Comparison of ENCODE assay signal across 8 mouse cellular contexts in genomic region chr9:101611481-101611880, GRCm38 (mm10).
A peak's percentile ranks its signal among the peaks of the same experiment; 100 is the strongest.
DNase-seq lines count a peak whose midpoint lies in the region; ATAC-seq and TF ChIP-seq lines count a peak whose summit lies in the region.

No protein-coding gene starts in this region.

- no peak overlapping the region for H3K9ac ChIP-seq in limb, embryonic 11.5 days (ENCODE audit: low read length)

- no peak overlapping the region for H3K27ac ChIP-seq in layer of hippocampus, adult 2 months
- no peak overlapping the region for H3K27ac ChIP-seq in limb, embryonic 11.5 days (replicated peaks; ENCODE audit: low read depth, low read length)

- WGBS in limb, embryonic 11.5 days, result 30% methylated on average over 3 of the region's 3 CpGs

- TF ChIP-seq CTCF in layer of hippocampus, adult 2 months (conservative IDR thresholded peaks at IDR 0.05), result peak; percentile 54

- no peak overlapping the region for H3K4me2 ChIP-seq in limb, embryonic 11.5 days (ENCODE audit: low read depth, severe bottlenecking)

- intact Hi-C loops in left cerebral cortex, postnatal 10 days (cut with DNase I), result no loop called here

- no peak overlapping the region for H3K4me3 ChIP-seq in layer of hippocampus, adult 2 months
- H3K4me3 ChIP-seq in limb, embryonic 11.5 days (ENCODE audit: low read depth, low read length), result no peak overlapping the region

- ATAC-seq in limb, embryonic 11.5 days (ENCODE audit: insufficient number of reproducible peaks, low FRiP score, low TSS enrichment, low read depth), result no peak

- no peaks in the 10 kb centered on the region for H3K4me1 ChIP-seq in limb, embryonic 11.5 days (ENCODE audit: control insufficient read depth, insufficient read depth, low read length)

- H3K36me3 ChIP-seq in limb, embryonic 11.5 days (ENCODE audit: control insufficient read depth, insufficient read depth, low read length), result no peaks in the 10 kb centered on the region

- peak; percentile 9 to 43 for DNase-seq in adrenal gland, adult (ENCODE audit: inconsistent age in 2 of 2, low spot score in 1 of 2)
- DNase-seq in adrenal gland, postnatal 10 days, result no peak
- DNase-seq in layer of hippocampus, adult 2 months (ENCODE audit: low spot score in 2 of 2), result no peak
- no peak for DNase-seq in layer of hippocampus, adult 9-10 months (ENCODE audit: low spot score)
- peak; percentile 3 for DNase-seq in c-Kit-positive CD71-negative TER-119-negative erythroid progenitor cells, embryonic 14.5 days (ENCODE audit: low read depth)
- peak; percentile 65 for DNase-seq in limb, embryonic 11.5 days (ENCODE audit: low spot score)
- no peak for DNase-seq in layer of hippocampus, postnatal 36 days
- no peak for DNase-seq in left cerebral cortex, postnatal 10 days (ENCODE audit: extremely low spot score in 1 of 2, low spot score in 2 of 2)

- H3K9me3 ChIP-seq in limb, embryonic 11.5 days (ENCODE audit: control insufficient read depth, low read length), result no peaks in the 10 kb centered on the region

- H3K27me3 ChIP-seq in limb, embryonic 11.5 days (ENCODE audit: control insufficient read depth, insufficient read depth, low read length), result no peaks in the 10 kb centered on the region

Comparison
In these comparisons a context has a peak if more than half of its experiments do, and no peak if none do; other contexts are left out.
1. DNase-seq: peak in adrenal gland, adult (2 of 2), c-Kit-positive CD71-negative TER-119-negative erythroid progenitor cells, embryonic 14.5 days (single experiment) and limb, embryonic 11.5 days (single experiment); none in adrenal gland, postnatal 10 days (single experiment), layer of hippocampus, adult 2 months (0 of 2), layer of hippocampus, adult 9-10 months (single experiment), layer of hippocampus, postnatal 36 days (0 of 2) and left cerebral cortex, postnatal 10 days (0 of 2).